Mouse (Mus musculus) hindbrain, embryonic 16.5 days (tissue): ENCODE data around the gene Htr1f. TPM values are rescaled to one million over a fixed set of nuclear protein-coding genes. Genes with fewer than 3 reads are reported as not detected.
A peak's percentile ranks its signal among the peaks of the same experiment; 100 is the strongest.

Experiments used
- ATAC-seq: fragments of 200-750 bp; cut with Nextera tagmentation; 2 replicates; pipeline ENCODE4 v1.8.0; 2017; ENCODE audit warnings: moderate TSS enrichment, moderate library complexity
- H3K27ac ChIP-seq: fragments of 300-500 bp; sonication (generic); 2 replicates; pipeline ENCODE4 v1.5.1; 2014; ENCODE audit warnings: low read depth, mild to moderate bottlenecking, control low read depth, low read length, moderate library complexity
- H3K27me3 ChIP-seq: fragments of 300-500 bp; sonication (generic); replicated peaks from 2 replicates; pipeline ENCODE4 v1.6.1; 2014; ENCODE audit warnings: low read length; ENCODE audit not compliant: control insufficient read depth, insufficient read depth
- H3K36me3 ChIP-seq: fragments of 300-500 bp; sonication (generic); 2 replicates; pipeline ENCODE4 v1.6.1; 2014; ENCODE audit warnings: mild to moderate bottlenecking, low read length, moderate library complexity, mixed read lengths; ENCODE audit not compliant: control insufficient read depth, insufficient read depth
- H3K4me1 ChIP-seq: fragments of 300-500 bp; sonication (generic); 2 replicates; pipeline ENCODE4 v1.6.1; 2014; ENCODE audit warnings: low read depth, low read length; ENCODE audit not compliant: control insufficient read depth, insufficient read depth
- H3K4me2 ChIP-seq: fragments of 300-500 bp; sonication (generic); 2 replicates; pipeline ENCODE4 v1.6.1; 2014; ENCODE audit warnings: mild to moderate bottlenecking, low read length, control low read depth, moderate library complexity
- H3K4me3 ChIP-seq: fragments of 300-500 bp; sonication (generic); 2 replicates; pipeline ENCODE4 v1.5.1; 2014; ENCODE audit warnings: mild to moderate bottlenecking, low read length, control low read depth, moderate library complexity
- H3K9ac ChIP-seq: fragments of 300-500 bp; sonication (generic); 2 replicates; pipeline ENCODE4 v1.6.1; 2014; ENCODE audit warnings: low read depth, mild to moderate bottlenecking, control low read depth, low read length, moderate library complexity
- H3K9me3 ChIP-seq: fragments of 300-500 bp; sonication (generic); 2 replicates; pipeline ENCODE4 v1.6.1; 2014; ENCODE audit warnings: mild to moderate bottlenecking, low read length, moderate library complexity; ENCODE audit not compliant: control insufficient read depth
- WGBS: fragments of 180-500 bp; shearing (Covaris S2); extraction: QIAGEN DNeasy Blood & Tissue Kit; methylation state at CpG from one replicate; pipeline ENCODE4 v1.1.7; 2014; 5-methylcytosine and 5-hydroxymethylcytosine counted together
- polyA plus RNA-seq: library from polyadenylated mRNA; unstranded; fragments of >200 nt; fragmentation: Nextera tagmentation; extraction: Ambion mirVana; gene quantifications from 2 replicates; pipeline ENCODE4 v1.2.1, GENCODE M21; 2015

Htr1f gene
- 0.57 and 0.71 TPM in 2 replicates for polyA plus RNA-seq

GRCm38 (mm10) chr16:65105184-65105931 lies at the start of gene Htr1f:
Htr1f (minus strand) TSS chr16:65105854.
- H3K9ac ChIP-seq: peak within 1 kb of the TSS; percentile 64
- WGBS: 4% methylated on average over 40 of the region's 41 CpGs
- no peaks in the 10 kb centered on the region for H3K36me3 ChIP-seq
- H3K27ac ChIP-seq: no peak within 1 kb of the TSS
- H3K27me3 ChIP-seq: no peaks in the 10 kb centered on the region
- peak within 1 kb of the TSS; percentile 96 for H3K4me2 ChIP-seq
- peak; percentile 91 for ATAC-seq
- peak within 1 kb of the TSS; percentile 58 for H3K4me3 ChIP-seq
- no peaks in the 10 kb centered on the region for H3K9me3 ChIP-seq
- no peaks in the 10 kb centered on the region for H3K4me1 ChIP-seq

- no peak overlapping the region for H3K9ac ChIP-seq
- H3K27me3 ChIP-seq: no peaks in the 10 kb centered on the region
- no peaks in the 10 kb centered on the region for H3K4me1 ChIP-seq
- no peaks in the 10 kb centered on the region for H3K36me3 ChIP-seq
- H3K4me3 ChIP-seq: no peak overlapping the region
- 86% methylated on average over 2 of the region's 2 CpGs for WGBS
- H3K4me2 ChIP-seq: no peak overlapping the region
- H3K27ac ChIP-seq: no peak overlapping the region
- H3K9me3 ChIP-seq: no peaks in the 10 kb centered on the region
- ATAC-seq: no peak
These were observed 34.1 kb upstream of the Htr1f start for GRCm38 (mm10) chr16:65139771-65140170.

GRCm38 (mm10) chr16:65129391-65129790 lies 23.7 kb upstream of the Htr1f start:
- no peak overlapping the region for H3K27ac ChIP-seq
- WGBS: 88% methylated on average over 2 of the region's 2 CpGs
- H3K4me1 ChIP-seq: no peaks in the 10 kb centered on the region
- no peaks in the 10 kb centered on the region for H3K36me3 ChIP-seq
- H3K4me3 ChIP-seq: no peak overlapping the region
- H3K27me3 ChIP-seq: no peaks in the 10 kb centered on the region
- no peaks in the 10 kb centered on the region for H3K9me3 ChIP-seq
- no peak overlapping the region for H3K4me2 ChIP-seq
- ATAC-seq: no peak
- no peak overlapping the region for H3K9ac ChIP-seq

- Histone ChIP-seq H3K4me1 (no peaks in the 10 kb centered on the region), H3K27ac (no peak overlapping the region), H3K9ac (no peak overlapping the region), H3K36me3 (no peaks in the 10 kb centered on the region), H3K4me2 (no peak overlapping the region), H3K27me3 (no peaks in the 10 kb centered on the region), H3K9me3 (no peaks in the 10 kb centered on the region), H3K4me3 (no peak overlapping the region)
- WGBS: 88% methylated on average over 3 of the region's 3 CpGs
- no peak for ATAC-seq
These were observed 22.2 kb upstream of the Htr1f start for GRCm38 (mm10) chr16:65127846-65128245.

DNA sequence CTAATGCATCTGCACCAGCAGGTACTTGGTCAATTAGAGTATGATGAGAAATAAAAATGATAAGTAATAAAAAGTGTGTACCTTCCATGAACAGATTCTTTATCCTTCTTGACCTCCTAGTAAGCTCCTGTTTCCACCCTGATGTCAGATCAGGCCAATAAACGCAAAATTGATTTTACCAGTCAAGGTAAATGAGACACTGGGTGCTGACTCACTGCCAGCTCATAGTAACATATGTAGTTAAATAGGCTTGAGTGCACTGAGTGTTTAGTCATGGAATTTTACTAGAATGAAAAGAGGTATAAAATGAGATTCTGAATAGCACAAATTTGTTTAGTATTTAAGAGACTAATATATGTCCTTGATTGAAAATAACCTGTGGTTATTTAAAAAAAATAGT lies 6.6 kb upstream of the Htr1f start:
- no peaks in the 10 kb centered on the region for H3K4me1 ChIP-seq
- 93% methylated on average over 1 of the region's 1 CpGs for whole genome bisulfite sequencing
- no peak overlapping the region for H3K4me2 ChIP-seq
- no peaks in the 10 kb centered on the region for H3K36me3 ChIP-seq
- H3K27me3 ChIP-seq: no peaks in the 10 kb centered on the region
- H3K9ac ChIP-seq: no peak overlapping the region
- H3K9me3 ChIP-seq: no peaks in the 10 kb centered on the region
- no peak overlapping the region for H3K4me3 ChIP-seq
- no peak overlapping the region for H3K27ac ChIP-seq
- no peak for ATAC-seq

DNA sequence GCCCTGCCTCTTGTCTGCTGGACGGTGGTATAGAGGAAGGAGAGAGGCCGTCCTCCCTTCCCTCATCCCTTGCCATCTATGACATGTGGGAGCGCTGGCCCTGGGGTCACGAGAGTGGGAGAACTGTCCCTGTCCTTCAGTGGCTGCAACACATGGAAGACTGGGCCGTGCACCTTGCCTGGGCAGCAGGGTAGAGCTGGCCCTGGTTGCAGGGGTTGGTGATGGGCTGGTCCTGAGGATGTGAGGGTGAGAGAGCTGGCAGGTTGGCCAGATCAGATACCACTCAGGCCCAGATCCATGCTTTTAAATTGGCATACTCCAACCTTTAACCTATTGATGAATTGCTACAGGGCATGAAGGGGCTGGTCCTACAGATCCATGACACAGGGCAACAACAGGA lies 12.1 kb downstream of the Htr1f start:
- no peak for ATAC-seq
- H3K36me3 ChIP-seq: no peaks in the 10 kb centered on the region
- no peak overlapping the region for H3K27ac ChIP-seq
- WGBS: 95% methylated on average over 5 of the region's 5 CpGs
- no peaks in the 10 kb centered on the region for H3K27me3 ChIP-seq
- H3K4me3 ChIP-seq: no peak overlapping the region
- H3K4me1 ChIP-seq: no peaks in the 10 kb centered on the region
- H3K9ac ChIP-seq: no peak overlapping the region
- no peak overlapping the region for H3K4me2 ChIP-seq
- H3K9me3 ChIP-seq: no peaks in the 10 kb centered on the region

DNA sequence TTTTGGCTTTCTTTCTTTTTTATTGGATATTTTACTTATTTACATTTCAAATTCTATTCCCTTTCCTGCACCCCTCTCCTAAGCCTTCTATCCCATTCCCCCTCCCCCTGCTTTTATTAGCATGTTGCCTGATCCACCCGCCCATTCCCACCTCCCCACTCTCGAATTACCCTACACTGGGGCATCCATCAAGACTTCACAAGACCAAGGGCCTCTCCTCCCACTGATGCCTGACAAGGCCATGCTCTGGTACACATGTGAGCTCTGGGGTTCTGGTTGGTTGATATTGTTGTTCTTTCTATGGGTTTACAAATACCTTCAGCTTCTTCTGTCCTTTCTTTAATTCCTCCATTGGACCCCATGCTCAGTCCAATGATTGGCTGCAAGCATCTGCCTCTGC lies 22.2 kb downstream of the Htr1f start:
- no peaks in the 10 kb centered on the region for H3K9me3 ChIP-seq

GRCm38 (mm10) chr16:65069867-65070266 lies 35.8 kb downstream of the Htr1f start:
- Histone ChIP-seq H3K4me2 (no peak overlapping the region), H3K4me1 (no peaks in the 10 kb centered on the region), H3K36me3 (no peaks in the 10 kb centered on the region), H3K27me3 (no peaks in the 10 kb centered on the region), H3K27ac (no peak overlapping the region), H3K9me3 (no peaks in the 10 kb centered on the region), H3K9ac (no peak overlapping the region), H3K4me3 (no peak overlapping the region)
- WGBS: 78% methylated on average over 1 of the region's 1 CpGs
- no peak for ATAC-seq

More for the DNA sequence above, 22.2 kb downstream of the Htr1f start:
- ATAC-seq: no peak
- no peak overlapping the region for H3K27ac ChIP-seq
- H3K9ac ChIP-seq: no peak overlapping the region
- WGBS: 39% methylated on average over 2 of the region's 2 CpGs
- H3K4me3 ChIP-seq: no peak overlapping the region
- no peaks in the 10 kb centered on the region for H3K4me1 ChIP-seq
- H3K4me2 ChIP-seq: no peak overlapping the region
- no peaks in the 10 kb centered on the region for H3K27me3 ChIP-seq
- no peaks in the 10 kb centered on the region for H3K36me3 ChIP-seq

- no peak overlapping the region for H3K27ac ChIP-seq
- H3K27me3 ChIP-seq: no peaks in the 10 kb centered on the region
- H3K9ac ChIP-seq: no peak overlapping the region
- H3K4me2 ChIP-seq: no peak overlapping the region
- no peaks in the 10 kb centered on the region for H3K9me3 ChIP-seq
- H3K4me1 ChIP-seq: no peaks in the 10 kb centered on the region
- H3K36me3 ChIP-seq: no peaks in the 10 kb centered on the region
- no peak overlapping the region for H3K4me3 ChIP-seq
- no peak for ATAC-seq
These were observed 39.4 kb downstream of the Htr1f start for GRCm38 (mm10) chr16:65066264-65066663.
